Mouse (Mus musculus): Measurements from ENCODE around the gene Krtap28-13. TPM values are rescaled to one million over a fixed set of nuclear protein-coding genes. Genes with fewer than 3 reads are reported as not detected.

Krtap28-13 gene
- polyA plus RNA-seq, 1 experiment: not detected

DNA sequence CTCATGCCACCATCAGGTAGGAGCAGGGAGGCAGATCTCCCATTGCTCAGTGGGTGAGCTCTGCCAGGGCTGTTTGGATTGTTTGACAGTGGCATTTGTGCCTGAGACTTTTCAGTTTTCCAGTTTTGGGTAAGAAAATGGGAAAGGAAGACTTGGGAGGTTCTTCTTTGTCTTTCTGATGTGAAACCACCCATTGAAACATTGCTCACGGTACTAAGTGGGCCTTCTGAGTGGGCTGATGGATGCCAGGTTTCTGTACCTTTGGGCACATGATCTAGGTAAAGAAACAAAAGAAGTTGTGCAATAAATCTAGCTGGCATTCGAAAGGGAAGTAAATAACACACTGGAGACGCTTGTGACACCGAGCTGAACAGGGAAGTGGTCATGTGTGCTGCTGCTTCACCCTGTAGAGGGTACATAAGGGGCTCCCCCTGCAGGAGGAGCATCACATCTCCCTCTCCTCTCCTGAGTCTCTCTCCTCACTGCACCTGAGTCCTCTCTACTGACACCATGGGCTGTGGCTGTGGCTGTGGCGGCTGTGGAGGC, 15.8 kb upstream of the Krtap28-13 start, which contains the start of gene Gm47969:
Gm47969 (plus strand) TSS at position 51 of the 546 bp plus-strand sequence.
- H3K4me3 ChIP-seq (ENCODE audit: insufficient read depth, poor library complexity, severe bottlenecking): no peak within 1 kb of the TSS
- no peaks in the 10 kb centered on the region for H3K36me3 ChIP-seq (ENCODE audit: control insufficient read depth, insufficient read depth)
- no peaks in the 10 kb centered on the region for H3K79me3 ChIP-seq (ENCODE audit: low read depth)
- H3K79me2 ChIP-seq (ENCODE audit: control insufficient read depth, insufficient read depth): no peaks in the 10 kb centered on the region
- TF ChIP-seq CEBPB (IDR thresholded peaks at IDR 0.05; ENCODE audit: low read depth) (no peak), MAX (IDR thresholded peaks at IDR 0.05) (no peak), CTCF (IDR thresholded peaks at IDR 0.05; ENCODE audit: control insufficient read depth, insufficient read depth, insufficient read length) (no peak), USF1 (IDR thresholded peaks at IDR 0.05; ENCODE audit: low read depth) (no peak), MYOG (IDR thresholded peaks at IDR 0.05; ENCODE audit: control insufficient read depth, extremely low read depth, insufficient read length) (no peak), FOSL1 (IDR thresholded peaks at IDR 0.05; ENCODE audit: insufficient read depth, low read length, poor library complexity, severe bottlenecking) (no peak), MYOD1 (IDR thresholded peaks at IDR 0.05; ENCODE audit: control insufficient read depth, insufficient read length, low read depth) (no peak)
- no peak within 1 kb of the TSS for H3ac ChIP-seq (ENCODE audit: control insufficient read depth, insufficient read length, low read depth)
- H3K27me3 ChIP-seq (ENCODE audit: control insufficient read depth, insufficient read depth, insufficient read length): peaks cover 22% of the 10 kb centered on the region

DNA sequence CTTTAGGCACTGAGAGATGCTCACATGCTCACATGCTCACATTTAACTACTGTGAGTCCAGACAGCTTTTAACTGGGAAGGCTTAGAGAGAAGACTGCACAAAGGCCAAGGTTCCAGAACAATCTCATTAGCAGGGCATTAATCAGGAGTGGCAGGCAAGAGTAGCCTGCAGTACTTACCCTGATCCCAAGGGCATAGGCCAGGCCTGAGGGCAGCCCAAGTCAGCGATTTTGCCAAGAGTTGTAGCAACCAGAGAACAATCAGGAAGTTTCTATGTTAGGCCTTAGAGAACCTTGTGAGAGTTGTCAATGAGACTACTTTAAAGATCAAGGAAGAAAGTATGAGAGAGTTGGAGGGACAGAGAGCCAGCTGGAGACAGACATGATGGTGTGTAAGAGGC, 2.2 kb upstream of the Krtap28-13 start:
- H3K79me3 ChIP-seq (ENCODE audit: low read depth): no peaks in the 10 kb centered on the region
- peaks cover 3% of the 10 kb centered on the region for H3K27me3 ChIP-seq (ENCODE audit: control insufficient read depth, insufficient read depth, insufficient read length)
- no peak overlapping the region for H3ac ChIP-seq (ENCODE audit: control insufficient read depth, insufficient read length, low read depth)
- no peaks in the 10 kb centered on the region for H3K79me2 ChIP-seq (ENCODE audit: control insufficient read depth, insufficient read depth)
- H3K4me3 ChIP-seq (ENCODE audit: insufficient read depth, poor library complexity, severe bottlenecking): no peak overlapping the region
- TF ChIP-seq FOSL1 (IDR thresholded peaks at IDR 0.05; ENCODE audit: insufficient read depth, low read length, poor library complexity, severe bottlenecking): no peak
- TF ChIP-seq CTCF (IDR thresholded peaks at IDR 0.05; ENCODE audit: control insufficient read depth, insufficient read depth, insufficient read length): no peak
- no peak for TF ChIP-seq MYOG (IDR thresholded peaks at IDR 0.05; ENCODE audit: control insufficient read depth, extremely low read depth, insufficient read length)
- no peak for TF ChIP-seq USF1 (IDR thresholded peaks at IDR 0.05; ENCODE audit: low read depth)
- no peaks in the 10 kb centered on the region for H3K36me3 ChIP-seq (ENCODE audit: control insufficient read depth, insufficient read depth)

DNA sequence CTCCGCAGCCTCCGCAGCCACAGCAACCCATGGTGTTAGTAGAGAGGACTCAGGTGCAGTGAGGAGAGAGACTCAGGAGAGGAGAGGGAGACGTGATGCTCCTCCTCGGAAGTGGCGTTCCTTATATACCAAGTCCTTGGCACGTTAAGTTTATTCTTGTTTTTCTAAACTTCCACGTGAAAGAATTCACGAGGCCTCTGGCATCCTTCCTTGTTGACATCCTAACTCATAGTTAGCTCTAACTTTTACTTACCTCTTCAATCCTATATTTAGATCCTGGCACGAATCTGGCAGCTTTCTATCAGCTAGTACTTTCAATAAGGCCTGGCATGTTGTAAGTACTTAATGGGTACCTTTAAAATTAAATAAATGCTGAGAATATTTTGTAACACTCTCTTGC, 1.5 kb upstream of the Krtap28-13 start, which contains the start of gene A030005K14Rik:
A030005K14Rik (minus strand) TSS at position 101 of the 400 bp plus-strand sequence.
- H3K79me2 ChIP-seq (ENCODE audit: control insufficient read depth, insufficient read depth): no peaks in the 10 kb centered on the region
- H3K79me3 ChIP-seq (ENCODE audit: low read depth): no peaks in the 10 kb centered on the region
- H3ac ChIP-seq (ENCODE audit: control insufficient read depth, insufficient read length, low read depth): no peak within 1 kb of the TSS
- TF ChIP-seq FOSL1 (IDR thresholded peaks at IDR 0.05; ENCODE audit: insufficient read depth, low read length, poor library complexity, severe bottlenecking): no peak
- no peak for TF ChIP-seq CEBPB (IDR thresholded peaks at IDR 0.05; ENCODE audit: low read depth)
- no peak for TF ChIP-seq MYOG (IDR thresholded peaks at IDR 0.05; ENCODE audit: control insufficient read depth, extremely low read depth, insufficient read length)
- no peak for TF ChIP-seq MAX (IDR thresholded peaks at IDR 0.05)
- no peak for TF ChIP-seq CTCF (IDR thresholded peaks at IDR 0.05; ENCODE audit: control insufficient read depth, insufficient read depth, insufficient read length)
- TF ChIP-seq MYOD1 (IDR thresholded peaks at IDR 0.05; ENCODE audit: control insufficient read depth, insufficient read length, low read depth): no peak
- no peak for TF ChIP-seq USF1 (IDR thresholded peaks at IDR 0.05; ENCODE audit: low read depth)
- H3K4me3 ChIP-seq (ENCODE audit: insufficient read depth, poor library complexity, severe bottlenecking): no peak within 1 kb of the TSS
- H3K27me3 ChIP-seq (ENCODE audit: control insufficient read depth, insufficient read depth, insufficient read length): peaks cover 3% of the 10 kb centered on the region
- H3K36me3 ChIP-seq (ENCODE audit: control insufficient read depth, insufficient read depth): no peaks in the 10 kb centered on the region

DNA sequence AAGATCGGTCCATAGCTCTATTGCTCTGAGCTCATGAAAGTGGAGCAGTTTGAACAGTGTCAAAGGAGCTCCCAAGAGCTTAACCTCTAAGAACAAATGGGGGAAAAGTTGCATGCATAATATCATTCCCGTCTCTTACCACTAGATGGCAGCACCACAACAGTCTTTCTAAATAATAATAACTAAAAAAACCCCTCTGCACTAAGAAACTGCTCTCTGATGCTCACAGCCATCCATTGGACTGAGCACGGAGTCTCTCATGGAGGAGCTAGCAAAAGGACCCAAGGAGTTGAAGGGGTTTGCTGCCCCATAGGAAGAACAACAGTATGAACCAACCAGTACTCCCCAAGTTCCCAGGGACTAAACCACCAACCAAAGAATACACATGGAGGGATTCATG, 4.1 kb downstream of the Krtap28-13 start:
- Histone ChIP-seq H3K27me3 (ENCODE audit: control insufficient read depth, insufficient read depth, insufficient read length) (peaks cover 8% of the 10 kb centered on the region), H3K4me3 (ENCODE audit: insufficient read depth, poor library complexity, severe bottlenecking) (no peak overlapping the region), H3K36me3 (ENCODE audit: control insufficient read depth, insufficient read depth) (no peaks in the 10 kb centered on the region), H3K79me2 (ENCODE audit: control insufficient read depth, insufficient read depth) (no peaks in the 10 kb centered on the region), H3ac (ENCODE audit: control insufficient read depth, insufficient read length, low read depth) (no peak overlapping the region), H3K79me3 (ENCODE audit: low read depth) (no peaks in the 10 kb centered on the region)
- TF ChIP-seq USF1 (IDR thresholded peaks at IDR 0.05; ENCODE audit: low read depth): no peak
- TF ChIP-seq FOSL1 (IDR thresholded peaks at IDR 0.05; ENCODE audit: insufficient read depth, low read length, poor library complexity, severe bottlenecking): no peak
- TF ChIP-seq CEBPB (IDR thresholded peaks at IDR 0.05; ENCODE audit: low read depth): no peak
- no peak for TF ChIP-seq MAX (IDR thresholded peaks at IDR 0.05)
- TF ChIP-seq MYOG (IDR thresholded peaks at IDR 0.05; ENCODE audit: control insufficient read depth, extremely low read depth, insufficient read length): no peak
- no peak for TF ChIP-seq CTCF (IDR thresholded peaks at IDR 0.05; ENCODE audit: control insufficient read depth, insufficient read depth, insufficient read length)
- no peak for TF ChIP-seq MYOD1 (IDR thresholded peaks at IDR 0.05; ENCODE audit: control insufficient read depth, insufficient read length, low read depth)

DNA sequence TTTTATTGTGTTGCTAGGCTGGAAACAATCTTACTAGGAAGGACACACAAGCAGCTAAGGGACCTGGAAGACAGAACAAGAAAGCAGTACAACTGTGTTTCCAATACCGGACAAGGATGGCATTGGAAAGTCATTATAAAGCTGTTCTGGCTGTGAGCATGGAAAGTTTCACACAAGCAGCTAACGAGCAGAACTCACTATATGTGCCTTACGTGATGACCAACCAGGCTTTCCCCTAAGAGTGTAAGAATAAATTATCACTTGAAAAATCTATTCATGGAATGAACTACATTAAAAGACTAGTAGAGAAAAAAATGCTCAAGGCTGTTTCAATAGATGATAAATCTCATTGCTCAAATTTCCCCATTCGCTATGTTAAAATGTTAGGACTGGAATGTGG, 5.8 kb downstream of the Krtap28-13 start:
- TF ChIP-seq MAX (IDR thresholded peaks at IDR 0.05): no peak
- TF ChIP-seq MYOD1 (IDR thresholded peaks at IDR 0.05; ENCODE audit: control insufficient read depth, insufficient read length, low read depth): no peak
- Histone ChIP-seq H3K36me3 (ENCODE audit: control insufficient read depth, insufficient read depth) (no peaks in the 10 kb centered on the region), H3K4me3 (ENCODE audit: insufficient read depth, poor library complexity, severe bottlenecking) (no peak overlapping the region), H3K27me3 (ENCODE audit: control insufficient read depth, insufficient read depth, insufficient read length) (peaks cover 8% of the 10 kb centered on the region), H3ac (ENCODE audit: control insufficient read depth, insufficient read length, low read depth) (no peak overlapping the region), H3K79me3 (ENCODE audit: low read depth) (no peaks in the 10 kb centered on the region), H3K79me2 (ENCODE audit: control insufficient read depth, insufficient read depth) (no peaks in the 10 kb centered on the region)

DNA sequence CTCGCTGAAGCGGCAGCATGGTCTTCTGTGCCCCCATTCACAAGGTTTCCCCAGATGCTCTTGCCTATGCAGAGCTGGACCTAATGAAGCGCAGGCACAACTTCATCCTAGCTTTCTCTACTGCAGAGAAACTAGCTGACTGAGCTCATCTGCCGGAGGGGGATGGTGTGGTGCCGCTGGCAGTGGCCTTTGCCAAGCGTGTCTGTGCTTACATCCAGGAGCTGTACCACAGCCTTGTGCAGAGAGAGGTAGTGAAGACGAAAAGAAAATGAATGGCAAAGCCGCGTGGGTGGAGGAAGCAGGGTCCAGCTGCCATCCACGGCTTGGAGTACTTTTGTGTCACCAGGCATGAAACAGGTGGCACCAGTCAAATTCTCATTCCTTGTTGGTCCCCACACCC, 6.5 kb downstream of the Krtap28-13 start:
- Histone ChIP-seq H3K79me3 (ENCODE audit: low read depth) (no peaks in the 10 kb centered on the region), H3K27me3 (ENCODE audit: control insufficient read depth, insufficient read depth, insufficient read length) (peaks cover 8% of the 10 kb centered on the region), H3ac (ENCODE audit: control insufficient read depth, insufficient read length, low read depth) (no peak overlapping the region), H3K4me3 (ENCODE audit: insufficient read depth, poor library complexity, severe bottlenecking) (no peak overlapping the region), H3K79me2 (ENCODE audit: control insufficient read depth, insufficient read depth) (no peaks in the 10 kb centered on the region), H3K36me3 (ENCODE audit: control insufficient read depth, insufficient read depth) (no peaks in the 10 kb centered on the region)
- TF ChIP-seq CTCF (IDR thresholded peaks at IDR 0.05; ENCODE audit: control insufficient read depth, insufficient read depth, insufficient read length) (no peak), MAX (IDR thresholded peaks at IDR 0.05) (no peak), USF1 (IDR thresholded peaks at IDR 0.05; ENCODE audit: low read depth) (no peak)
